Mouse (Mus musculus): ENCODE data around the gene Sntb2. TPM values are rescaled to one million over a fixed set of nuclear protein-coding genes. Genes with fewer than 3 reads are reported as not detected.
A peak's percentile ranks its signal among the peaks of the same experiment; 100 is the strongest.

The Sntb2 gene
- polyA plus RNA-seq (2016; fragmentation: Nextera tagmentation; extraction: Ambion mirVana) = 18.4 and 21.4 TPM in 2 replicates

DNA sequence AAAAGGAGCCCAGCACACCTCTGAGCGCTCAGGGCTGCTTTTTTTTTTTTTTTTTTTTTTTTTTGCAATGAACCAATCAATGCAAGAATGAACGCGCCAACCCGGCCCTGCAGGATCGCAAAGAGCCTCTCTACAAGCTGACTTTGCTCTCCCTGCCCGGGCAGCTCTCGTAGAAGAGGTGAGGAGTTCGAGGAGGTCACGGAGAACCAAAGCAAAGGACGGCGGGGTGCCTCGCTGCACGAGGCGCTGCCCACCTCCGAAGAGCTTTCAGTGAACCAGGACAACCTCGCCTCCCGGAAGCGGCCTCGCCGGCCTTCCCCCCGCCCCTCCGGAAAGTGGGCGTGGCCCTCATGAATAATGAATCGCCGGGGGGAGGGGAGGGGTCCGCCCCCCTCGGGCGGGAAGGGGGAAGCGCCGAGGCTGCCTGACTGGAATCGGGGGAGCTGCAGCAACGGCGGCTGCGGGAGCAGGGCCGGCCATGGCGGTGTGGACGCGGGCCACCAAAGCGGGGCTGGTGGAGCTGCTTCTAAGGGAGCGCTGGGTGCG is at the start of gene Sntb2:
Gene Sntb2 (plus strand): TSS at position 427 of the 546 bp plus-strand sequence.
- no peaks in the 10 kb centered on the region for H3K36me3 ChIP-seq
- H3K4me1 ChIP-seq = peaks cover 22% of the 10 kb centered on the region
- peak within 1 kb of the TSS; percentile 91 for H3K27ac ChIP-seq
- peak; percentile 78; the same call in 1 of the 2 replicates for ATAC-seq (ENCODE audit: insufficient number of reproducible peaks, insufficient read depth, low FRiP score, low TSS enrichment)
- H3K27me3 ChIP-seq = no peaks in the 10 kb centered on the region
- peak within 1 kb of the TSS; percentile 82 for H3K4me2 ChIP-seq (replicated peaks)
- H3K9ac ChIP-seq = peak within 1 kb of the TSS; percentile 88
- WGBS = under 1% methylated on average over 37 of the region's 41 CpGs
- no peaks in the 10 kb centered on the region for H3K9me3 ChIP-seq
- H3K4me3 ChIP-seq = peak within 1 kb of the TSS; percentile 79

DNA sequence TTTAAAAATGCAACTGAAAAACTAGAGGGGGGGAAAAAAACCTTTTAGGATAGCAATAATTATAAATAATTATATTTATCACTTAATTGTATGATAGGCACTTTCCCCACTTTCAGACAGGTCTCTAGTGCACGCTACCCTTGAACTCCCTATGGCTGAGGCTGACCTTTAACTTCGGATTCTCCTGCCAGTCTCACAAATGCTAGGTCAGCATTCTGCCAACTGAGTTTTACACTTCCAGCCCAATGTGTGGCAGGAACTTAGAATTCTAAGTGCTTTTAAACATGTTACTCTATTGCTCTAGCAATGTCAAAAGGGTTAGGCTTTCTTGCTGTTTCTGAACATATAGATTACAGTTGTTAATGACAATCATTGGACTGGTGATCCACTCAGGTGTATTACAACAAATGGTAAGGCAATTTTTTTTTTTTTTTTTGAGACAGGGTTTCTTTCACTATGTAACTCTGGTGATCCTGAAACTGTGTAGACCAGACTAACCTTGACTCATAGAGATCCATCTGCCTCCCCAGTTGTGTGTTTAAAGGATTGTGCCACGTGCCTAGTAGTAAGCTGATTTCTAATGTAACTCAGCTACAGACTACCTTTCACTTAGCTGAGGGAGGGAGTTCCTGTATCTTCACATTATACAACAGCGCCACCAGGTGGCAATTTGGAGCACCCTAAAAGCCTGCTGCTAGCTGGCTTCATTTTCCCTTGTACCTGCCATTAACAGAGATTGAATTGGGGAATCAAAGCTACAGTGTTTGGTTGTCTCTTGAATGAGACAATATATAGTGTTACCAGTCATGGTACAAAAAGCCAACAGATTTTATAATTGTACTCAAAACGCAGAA is 48.0 kb upstream of the Sntb2 start:
- no peak for ATAC-seq (ENCODE audit: insufficient number of reproducible peaks, insufficient read depth, low FRiP score, low TSS enrichment)
- H3K9me3 ChIP-seq = no peaks in the 10 kb centered on the region
- H3K36me3 ChIP-seq = peaks cover 41% of the 10 kb centered on the region
- H3K27ac ChIP-seq = no peak overlapping the region
- no peak overlapping the region for H3K9ac ChIP-seq
- no peak overlapping the region for H3K4me2 ChIP-seq (replicated peaks)
- H3K4me3 ChIP-seq = no peak overlapping the region
- no peaks in the 10 kb centered on the region for H3K27me3 ChIP-seq
- peaks cover 14% of the 10 kb centered on the region for H3K4me1 ChIP-seq
- WGBS = 54% methylated on average over 5 of the region's 5 CpGs

DNA sequence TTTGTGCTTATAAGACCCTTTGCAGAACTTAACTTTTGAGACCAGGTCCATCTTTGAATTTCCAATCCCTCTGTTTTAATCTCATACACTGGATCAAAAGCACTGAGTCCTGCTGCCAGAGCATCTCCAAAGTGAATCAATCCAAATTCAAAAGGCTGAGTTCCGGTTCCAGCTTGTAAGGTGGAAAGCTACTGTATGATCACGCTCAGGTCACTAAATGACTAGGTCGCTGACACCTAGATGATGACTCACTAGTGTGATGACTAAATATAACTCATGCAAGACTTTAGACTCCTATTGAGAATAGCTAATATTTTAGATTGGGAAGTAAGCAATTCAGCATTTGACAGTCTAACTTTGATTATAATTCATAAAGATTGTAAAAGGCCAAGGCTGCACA is 46.7 kb upstream of the Sntb2 start:
- H3K27me3 ChIP-seq = no peaks in the 10 kb centered on the region
- H3K27ac ChIP-seq = no peak overlapping the region
- no peak overlapping the region for H3K9ac ChIP-seq
- no peaks in the 10 kb centered on the region for H3K9me3 ChIP-seq
- H3K4me3 ChIP-seq = no peak overlapping the region
- H3K4me1 ChIP-seq = peaks cover 14% of the 10 kb centered on the region
- no peak overlapping the region for H3K4me2 ChIP-seq (replicated peaks)
- no peak for ATAC-seq (ENCODE audit: insufficient number of reproducible peaks, insufficient read depth, low FRiP score, low TSS enrichment)
- WGBS = 89% methylated on average over 3 of the region's 3 CpGs
- H3K36me3 ChIP-seq = peaks cover 31% of the 10 kb centered on the region

DNA sequence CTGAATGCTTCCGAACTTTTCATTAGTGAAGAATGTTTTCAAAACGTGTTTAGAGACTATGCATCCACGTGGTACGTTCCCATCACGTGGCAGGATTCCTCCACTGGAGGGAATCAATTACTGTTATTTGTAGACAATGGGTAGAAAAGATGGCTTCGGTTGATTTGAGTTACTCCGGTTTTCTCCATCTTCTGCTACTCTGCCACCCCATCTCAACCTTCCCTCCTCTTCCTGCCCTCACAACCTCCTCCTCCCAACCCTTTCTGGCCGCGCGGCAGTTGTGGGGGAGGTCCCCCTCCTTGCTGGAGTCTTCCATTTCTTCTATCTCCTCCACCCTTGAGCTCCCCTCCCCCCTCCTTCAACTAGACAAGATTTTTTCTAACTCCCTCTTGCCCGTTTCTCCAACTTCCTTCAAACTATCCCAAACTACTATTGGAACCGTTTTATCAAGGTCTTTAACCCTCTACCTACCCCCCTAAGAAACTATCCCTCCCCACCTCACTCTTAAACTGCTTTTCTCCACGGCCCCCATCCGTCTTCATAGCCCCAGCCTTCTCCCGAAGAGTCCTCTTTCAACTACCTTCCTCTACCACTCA is 43.2 kb upstream of the Sntb2 start:
- H3K27ac ChIP-seq = peak overlapping the region; percentile 97
- no peaks in the 10 kb centered on the region for H3K27me3 ChIP-seq
- H3K9ac ChIP-seq = peak overlapping the region; percentile 96
- under 1% methylated on average over 15 of the region's 15 CpGs for WGBS
- H3K4me3 ChIP-seq = peak overlapping the region; percentile 71
- H3K9me3 ChIP-seq = no peaks in the 10 kb centered on the region
- peaks cover 25% of the 10 kb centered on the region for H3K36me3 ChIP-seq
- H3K4me2 ChIP-seq (replicated peaks) = peak overlapping the region; percentile 48
- 0 out of 2 replicates have a peak, but pooled peaks have one; percentile 18 for ATAC-seq (ENCODE audit: insufficient number of reproducible peaks, insufficient read depth, low FRiP score, low TSS enrichment)
- peaks cover 26% of the 10 kb centered on the region for H3K4me1 ChIP-seq

DNA sequence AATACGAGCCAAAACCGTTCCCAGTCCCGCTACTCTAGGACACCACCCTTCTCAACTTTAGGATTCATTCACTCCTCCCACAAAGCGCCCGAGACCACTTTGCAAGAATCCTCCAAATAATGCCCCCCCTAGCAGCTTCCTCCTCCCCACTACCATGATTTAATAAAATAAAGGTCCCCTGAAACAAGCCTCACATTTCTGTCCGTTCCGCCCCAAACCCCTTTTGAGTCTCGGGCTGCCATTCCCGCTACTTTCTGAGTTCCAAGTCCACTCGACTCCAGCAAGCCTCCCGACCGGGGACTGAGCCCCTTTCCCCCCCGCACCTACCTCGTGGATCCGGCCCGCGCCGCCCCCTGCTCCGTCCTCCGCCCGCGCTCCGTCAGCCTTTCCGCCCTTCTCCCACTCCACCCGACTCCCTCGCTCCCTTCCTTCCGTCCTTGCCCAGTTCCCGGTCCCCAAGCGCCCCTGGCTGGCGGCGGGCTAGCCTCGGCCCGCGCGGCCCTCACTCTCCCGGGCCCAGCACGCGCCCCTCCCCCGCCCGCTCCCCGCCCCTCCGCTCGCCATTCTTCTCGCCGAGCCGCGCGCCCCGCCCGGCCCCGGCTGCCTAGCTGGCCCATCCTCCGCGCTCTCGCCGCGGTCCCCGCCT is 42.6 kb upstream of the Sntb2 start:
- WGBS = under 1% methylated on average over 56 of the region's 57 CpGs
- Histone ChIP-seq H3K27me3 (no peaks in the 10 kb centered on the region), H3K4me2 (replicated peaks) (peak overlapping the region; percentile 48), H3K9ac (peak overlapping the region; percentile 96), H3K36me3 (peaks cover 28% of the 10 kb centered on the region), H3K9me3 (no peaks in the 10 kb centered on the region), H3K27ac (peak overlapping the region; percentile 97), H3K4me1 (peaks cover 26% of the 10 kb centered on the region), H3K4me3 (peak overlapping the region; percentile 71)
- peak; percentile 83 for ATAC-seq (ENCODE audit: insufficient number of reproducible peaks, insufficient read depth, low FRiP score, low TSS enrichment)

DNA sequence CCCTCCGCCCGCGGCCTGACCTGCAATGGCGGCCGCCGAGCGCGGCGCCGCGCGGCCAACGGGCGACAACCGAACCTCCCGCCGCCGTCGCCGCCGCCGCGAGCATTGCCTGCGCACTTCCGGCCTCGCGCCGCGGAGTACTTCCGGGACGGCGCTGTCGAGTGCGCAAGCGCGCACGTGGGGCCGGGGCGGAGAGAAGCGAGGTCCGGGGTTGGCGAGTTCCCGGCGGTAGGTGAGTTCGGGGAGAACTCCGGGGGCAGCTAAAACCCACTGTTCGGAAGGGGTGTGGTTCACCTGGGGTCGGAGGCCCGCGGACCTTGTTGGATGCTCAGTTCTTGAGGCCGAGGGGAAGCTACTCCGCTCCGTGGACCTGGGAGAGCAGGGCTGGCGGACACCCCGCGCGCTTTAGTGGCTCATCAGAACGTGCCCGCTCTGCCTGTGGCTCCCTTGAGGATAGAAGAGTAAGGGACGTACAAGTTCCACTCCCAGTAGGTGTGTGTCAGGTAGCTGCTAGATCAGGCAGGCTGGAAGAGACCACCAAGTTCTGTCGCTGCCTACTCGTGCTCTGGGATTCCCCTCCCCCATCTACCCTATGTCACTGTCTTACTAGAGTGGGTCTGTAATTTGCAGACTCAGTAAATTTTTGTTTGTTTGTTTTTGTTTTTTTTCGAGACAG is 41.9 kb upstream of the Sntb2 start, which contains the start of gene Utp4:
Gene Utp4 (plus strand): TSS at position 156 of the 676 bp plus-strand sequence.
- under 1% methylated on average over 62 of the region's 63 CpGs for WGBS
- no peaks in the 10 kb centered on the region for H3K9me3 ChIP-seq
- peak within 1 kb of the TSS; percentile 96 for H3K9ac ChIP-seq
- peak within 1 kb of the TSS; percentile 97 for H3K27ac ChIP-seq
- H3K27me3 ChIP-seq = no peaks in the 10 kb centered on the region
- H3K36me3 ChIP-seq = peaks cover 34% of the 10 kb centered on the region
- peaks cover 26% of the 10 kb centered on the region for H3K4me1 ChIP-seq
- peak within 1 kb of the TSS; percentile 71 for H3K4me3 ChIP-seq
- peak; percentile 87 for ATAC-seq (ENCODE audit: insufficient number of reproducible peaks, insufficient read depth, low FRiP score, low TSS enrichment)
- H3K4me2 ChIP-seq (replicated peaks) = peak within 1 kb of the TSS; percentile 57

DNA sequence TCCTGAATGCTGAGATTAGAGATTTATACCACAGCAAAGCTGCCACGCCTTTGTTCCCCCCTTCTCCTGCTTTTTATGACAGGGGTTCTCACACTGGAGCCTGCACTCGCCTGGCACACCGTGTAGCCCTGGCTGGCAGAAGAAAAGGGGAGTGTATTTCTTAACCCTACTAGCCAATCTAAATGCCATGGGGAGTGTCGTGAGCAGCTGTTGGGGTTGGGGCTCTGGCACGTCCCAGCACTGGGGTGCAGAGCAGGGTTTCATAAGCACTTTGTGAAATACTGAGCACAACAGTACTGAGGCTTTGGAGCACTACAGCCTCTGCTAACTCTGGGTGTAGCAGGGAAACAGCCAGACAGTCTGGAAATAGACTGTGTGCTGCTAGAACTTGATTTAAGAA is 36.1 kb upstream of the Sntb2 start:
- H3K27me3 ChIP-seq = no peaks in the 10 kb centered on the region
- no peak overlapping the region for H3K9ac ChIP-seq
- no peak overlapping the region for H3K4me3 ChIP-seq
- no peaks in the 10 kb centered on the region for H3K9me3 ChIP-seq
- ATAC-seq (ENCODE audit: insufficient number of reproducible peaks, insufficient read depth, low FRiP score, low TSS enrichment) = no peak
- H3K27ac ChIP-seq = no peak overlapping the region
- peaks cover 88% of the 10 kb centered on the region for H3K36me3 ChIP-seq
- peaks cover 7% of the 10 kb centered on the region; the same call in 1 of the 2 replicates for H3K4me1 ChIP-seq
- 89% methylated on average over 5 of the region's 5 CpGs for WGBS
- no peak overlapping the region for H3K4me2 ChIP-seq (replicated peaks)

DNA sequence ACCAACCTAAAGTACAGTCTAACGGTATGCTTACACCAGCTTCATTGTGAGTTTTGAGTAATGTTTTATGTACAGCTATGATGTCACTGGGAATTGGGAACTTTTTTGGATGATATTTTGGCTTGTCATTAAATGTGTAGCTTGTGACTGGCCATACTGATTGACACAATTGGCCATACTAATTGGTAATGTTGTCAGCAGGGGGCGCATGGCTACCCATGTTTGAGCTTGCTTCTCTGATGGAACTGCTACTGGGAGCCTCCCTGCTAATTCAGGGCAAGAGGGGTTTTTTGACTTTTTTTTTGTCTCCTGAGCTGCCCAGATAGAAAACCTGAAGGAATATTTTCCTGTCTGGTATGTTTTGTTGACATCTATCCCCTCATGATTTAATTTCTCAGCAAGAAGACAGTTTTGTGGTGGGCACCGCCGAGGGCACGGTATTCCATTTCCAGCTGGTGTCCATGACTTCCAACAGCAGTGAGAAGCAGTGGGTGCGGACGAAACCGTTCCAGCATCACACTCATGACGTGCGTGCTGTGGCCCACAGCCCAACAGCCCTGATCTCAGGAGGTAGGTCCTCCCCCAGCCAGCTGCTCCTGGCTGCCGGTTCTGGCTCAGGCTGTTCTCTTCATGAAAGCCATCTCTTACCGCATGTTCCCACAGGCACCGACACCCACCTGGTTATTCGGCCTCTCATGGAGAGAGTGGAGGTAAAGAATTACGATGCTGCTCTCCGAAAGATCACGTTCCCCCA is 29.6 kb upstream of the Sntb2 start:
- 92% methylated on average over 17 of the region's 17 CpGs for WGBS
- no peak for ATAC-seq (ENCODE audit: insufficient number of reproducible peaks, insufficient read depth, low FRiP score, low TSS enrichment)
- H3K36me3 ChIP-seq = peaks cover 83% of the 10 kb centered on the region

DNA sequence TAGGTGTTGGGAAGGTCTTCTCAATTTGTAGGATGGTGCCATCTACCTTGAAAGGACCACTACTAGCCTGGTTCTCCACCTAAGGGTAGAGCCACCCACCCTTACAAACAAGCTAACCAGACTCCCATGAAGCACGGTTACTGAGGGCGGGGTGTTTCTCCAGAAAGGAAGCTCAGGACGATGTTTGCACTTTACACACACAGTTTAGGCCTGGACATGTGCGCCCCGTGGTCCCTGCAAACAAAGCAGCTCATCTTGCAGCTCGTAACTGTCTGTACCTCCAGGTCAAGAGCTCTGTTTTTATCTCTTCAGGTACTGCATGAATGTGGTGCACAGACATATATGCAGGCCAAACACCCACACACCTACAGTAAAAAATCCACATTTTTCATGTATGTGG is 28.9 kb upstream of the Sntb2 start:
- H3K4me2 ChIP-seq (replicated peaks) = no peak overlapping the region
- H3K27me3 ChIP-seq = no peaks in the 10 kb centered on the region
- no peak overlapping the region for H3K4me3 ChIP-seq
- no peaks in the 10 kb centered on the region for H3K4me1 ChIP-seq
- no peak for ATAC-seq (ENCODE audit: insufficient number of reproducible peaks, insufficient read depth, low FRiP score, low TSS enrichment)
- H3K36me3 ChIP-seq = peaks cover 77% of the 10 kb centered on the region
- no peak overlapping the region for H3K9ac ChIP-seq
- no peak overlapping the region for H3K27ac ChIP-seq
- 96% methylated on average over 6 of the region's 6 CpGs for WGBS
- H3K9me3 ChIP-seq = no peaks in the 10 kb centered on the region

More for the DNA sequence above, 29.6 kb upstream of the Sntb2 start:
- Histone ChIP-seq H3K4me2 (replicated peaks) (no peak overlapping the region), H3K9ac (no peak overlapping the region), H3K9me3 (no peaks in the 10 kb centered on the region), H3K27me3 (no peaks in the 10 kb centered on the region), H3K4me1 (no peaks in the 10 kb centered on the region), H3K27ac (no peak overlapping the region), H3K4me3 (no peak overlapping the region)

DNA sequence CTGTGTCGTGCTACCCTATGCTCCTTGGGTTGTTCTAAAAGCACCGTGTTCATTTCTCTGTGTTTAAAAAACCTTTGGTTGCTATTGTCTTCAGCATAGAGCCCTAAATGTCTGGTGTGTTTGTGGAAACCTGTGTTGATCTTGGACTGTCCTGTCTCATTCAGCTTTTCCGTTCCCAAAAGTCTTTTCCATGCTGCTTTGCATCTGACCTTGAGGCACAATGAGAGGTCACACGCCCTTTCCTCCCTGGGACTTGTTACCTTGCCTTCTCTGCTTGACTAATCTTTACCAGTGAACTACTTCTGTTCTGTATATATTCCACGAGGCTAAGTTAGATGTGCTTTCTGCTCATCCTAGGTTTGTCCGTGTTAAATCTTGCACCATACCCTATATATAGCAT is 28.1 kb upstream of the Sntb2 start:
- H3K27ac ChIP-seq = no peak overlapping the region
- no peak overlapping the region for H3K4me3 ChIP-seq
- no peaks in the 10 kb centered on the region for H3K27me3 ChIP-seq
- H3K4me1 ChIP-seq = no peaks in the 10 kb centered on the region
- no peak overlapping the region for H3K4me2 ChIP-seq (replicated peaks)
- H3K9ac ChIP-seq = no peak overlapping the region
- peaks cover 75% of the 10 kb centered on the region for H3K36me3 ChIP-seq
- WGBS = 92% methylated on average over 6 of the region's 6 CpGs
- ATAC-seq (ENCODE audit: insufficient number of reproducible peaks, insufficient read depth, low FRiP score, low TSS enrichment) = no peak
- no peaks in the 10 kb centered on the region for H3K9me3 ChIP-seq
